ENCODE assay signal across 8 mouse cellular contexts in genomic region chr11:77800869-77801701, GRCm38 (mm10). TPM values are rescaled to one million over a fixed set of nuclear protein-coding genes. Genes with fewer than 3 reads are reported as not detected.
DNase-seq lines count a peak whose midpoint lies in the region; ATAC-seq and TF ChIP-seq lines count a peak whose summit lies in the region.

No protein-coding gene starts in this region.

- H3K9me3 ChIP-seq in midbrain, embryonic 10.5 days (replicated peaks): no peaks in the 10 kb centered on the region
- H3K9me3 ChIP-seq in midbrain, embryonic 15.5 days: no peaks in the 10 kb centered on the region
- H3K9me3 ChIP-seq in embryonic facial prominence, embryonic 13.5 days: no peaks in the 10 kb centered on the region
- no peaks in the 10 kb centered on the region for H3K9me3 ChIP-seq in heart, embryonic 13.5 days
- no peaks in the 10 kb centered on the region for H3K9me3 ChIP-seq in kidney, embryonic 14.5 days (ENCODE audit: control insufficient read depth, low read length)
- H3K9me3 ChIP-seq in lung, postnatal 0 days (ENCODE audit: low read length): no peaks in the 10 kb centered on the region

- peaks cover 30% of the 10 kb centered on the region for H3K4me1 ChIP-seq in midbrain, embryonic 10.5 days
- H3K4me1 ChIP-seq in midbrain, embryonic 15.5 days: peaks cover 11% of the 10 kb centered on the region; the same call in 1 of the 2 replicates
- H3K4me1 ChIP-seq in embryonic facial prominence, embryonic 13.5 days: peaks cover 26% of the 10 kb centered on the region
- H3K4me1 ChIP-seq in heart, embryonic 13.5 days: peaks cover 66% of the 10 kb centered on the region
- peaks cover 11% of the 10 kb centered on the region for H3K4me1 ChIP-seq in kidney, embryonic 14.5 days (ENCODE audit: control insufficient read depth, insufficient read depth, low read length)
- H3K4me1 ChIP-seq in lung, postnatal 0 days (ENCODE audit: insufficient read depth, low read depth, low read length): peaks cover 22% of the 10 kb centered on the region; the same call in 1 of the 2 replicates

- no peak overlapping the region for H3K9ac ChIP-seq in midbrain, embryonic 15.5 days
- H3K9ac ChIP-seq in embryonic facial prominence, embryonic 13.5 days: peak overlapping the region; percentile 49
- H3K9ac ChIP-seq in heart, embryonic 13.5 days: peak overlapping the region; percentile 91
- H3K9ac ChIP-seq in kidney, embryonic 14.5 days (ENCODE audit: low read depth, low read length): no peak overlapping the region; the same call in 1 of the 2 replicates
- no peak overlapping the region; the same call in 1 of the 2 replicates for H3K9ac ChIP-seq in lung, postnatal 0 days (replicated peaks; ENCODE audit: low read depth)

- peak; percentile 67; the same call in 1 of the 2 replicates for TF ChIP-seq EP300 in lung, postnatal 0 days (IDR thresholded peaks at IDR 0.05)

- no peak for DNase-seq in midbrain, embryonic 10.5 days (ENCODE audit: low spot score)
- DNase-seq in lung, postnatal 0 days (ENCODE audit: low spot score): peak; percentile 84
- peak; percentile 87 for DNase-seq in skeletal muscle tissue, adult 2 months (ENCODE audit: low read depth, low spot score)
- no peak for DNase-seq in ovary, adult 18-20 months (ENCODE audit: low spot score)

- H3K36me3 ChIP-seq in midbrain, embryonic 10.5 days: no peaks in the 10 kb centered on the region
- H3K36me3 ChIP-seq in midbrain, embryonic 15.5 days (replicated peaks): no peaks in the 10 kb centered on the region
- H3K36me3 ChIP-seq in embryonic facial prominence, embryonic 13.5 days: no peaks in the 10 kb centered on the region
- peaks cover 7% of the 10 kb centered on the region; the same call in 1 of the 2 replicates for H3K36me3 ChIP-seq in heart, embryonic 13.5 days
- no peaks in the 10 kb centered on the region for H3K36me3 ChIP-seq in kidney, embryonic 14.5 days (ENCODE audit: control insufficient read depth, insufficient read depth, low read length)
- no peaks in the 10 kb centered on the region for H3K36me3 ChIP-seq in lung, postnatal 0 days (ENCODE audit: insufficient read depth, low read length)

- TF ChIP-seq CTCF in lung, postnatal 0 days (IDR thresholded peaks at IDR 0.05): no peak

- H3K27ac ChIP-seq in midbrain, embryonic 10.5 days (replicated peaks): peak overlapping the region; percentile 46; the same call in 1 of the 2 replicates
- H3K27ac ChIP-seq in midbrain, embryonic 15.5 days: no peak overlapping the region
- peak overlapping the region; percentile 44 for H3K27ac ChIP-seq in embryonic facial prominence, embryonic 13.5 days
- H3K27ac ChIP-seq in heart, embryonic 13.5 days (replicated peaks): peak overlapping the region; percentile 100
- H3K27ac ChIP-seq in kidney, embryonic 14.5 days (ENCODE audit: low read depth, low read length): peak overlapping the region; percentile 47; the same call in 1 of the 2 replicates
- H3K27ac ChIP-seq in lung, postnatal 0 days (ENCODE audit: low read length): peak overlapping the region; percentile 45; the same call in 1 of the 2 replicates

- peak overlapping the region; percentile 18; the same call in 1 of the 2 replicates for H3K4me3 ChIP-seq in midbrain, embryonic 10.5 days
- H3K4me3 ChIP-seq in midbrain, embryonic 15.5 days: no peak overlapping the region
- peak overlapping the region; percentile 5; the same call in 1 of the 2 replicates for H3K4me3 ChIP-seq in embryonic facial prominence, embryonic 13.5 days
- peak overlapping the region; percentile 63 for H3K4me3 ChIP-seq in heart, embryonic 13.5 days
- H3K4me3 ChIP-seq in kidney, embryonic 14.5 days (ENCODE audit: low read length): peak overlapping the region; percentile 11; the same call in 1 of the 2 replicates
- H3K4me3 ChIP-seq in lung, postnatal 0 days (ENCODE audit: low read depth, low read length): no peak overlapping the region

- no peaks in the 10 kb centered on the region for H3K27me3 ChIP-seq in midbrain, embryonic 10.5 days (ENCODE audit: low read depth, poor library complexity, severe bottlenecking)
- no peaks in the 10 kb centered on the region for H3K27me3 ChIP-seq in midbrain, embryonic 15.5 days (replicated peaks)
- no peaks in the 10 kb centered on the region for H3K27me3 ChIP-seq in embryonic facial prominence, embryonic 13.5 days
- no peaks in the 10 kb centered on the region for H3K27me3 ChIP-seq in heart, embryonic 13.5 days (replicated peaks)
- H3K27me3 ChIP-seq in kidney, embryonic 14.5 days (ENCODE audit: control insufficient read depth, insufficient read depth, low read length): no peaks in the 10 kb centered on the region
- no peaks in the 10 kb centered on the region for H3K27me3 ChIP-seq in lung, postnatal 0 days (replicated peaks; ENCODE audit: insufficient read depth, low read length)

- H3K4me2 ChIP-seq in midbrain, embryonic 15.5 days: no peak overlapping the region
- peak overlapping the region; percentile 46 for H3K4me2 ChIP-seq in embryonic facial prominence, embryonic 13.5 days
- H3K4me2 ChIP-seq in heart, embryonic 13.5 days: peak overlapping the region; percentile 74
- peak overlapping the region; percentile 8; the same call in 1 of the 2 replicates for H3K4me2 ChIP-seq in kidney, embryonic 14.5 days (replicated peaks; ENCODE audit: low read depth, low read length)
- H3K4me2 ChIP-seq in lung, postnatal 0 days (replicated peaks; ENCODE audit: low read depth, low read length): peak overlapping the region; percentile 32

- ATAC-seq in midbrain, embryonic 15.5 days (replicated peaks): no peak
- ATAC-seq in embryonic facial prominence, embryonic 13.5 days (ENCODE audit: insufficient number of reproducible peaks, insufficient read depth, low FRiP score, low TSS enrichment, low read depth): peak; percentile 67; the same call in 1 of the 2 replicates
- ATAC-seq in heart, embryonic 13.5 days (ENCODE audit: extremely low read depth, insufficient number of reproducible peaks, low FRiP score, low TSS enrichment): peak; percentile 84
- ATAC-seq in kidney, embryonic 14.5 days (ENCODE audit: low FRiP score, low TSS enrichment): peak; percentile 85; the same call in 1 of the 2 replicates
- peak; percentile 94 for ATAC-seq in lung, postnatal 0 days

- 35% methylated on average over 15 of the region's 15 CpGs for WGBS in midbrain, embryonic 10.5 days
- 37% methylated on average over 15 of the region's 15 CpGs for WGBS in midbrain, embryonic 15.5 days
- 15% methylated on average over 15 of the region's 15 CpGs for WGBS in embryonic facial prominence, embryonic 13.5 days
- WGBS in heart, embryonic 13.5 days: 3% methylated on average over 15 of the region's 15 CpGs
- WGBS in kidney, embryonic 14.5 days: 24% methylated on average over 15 of the region's 15 CpGs
- 2% methylated on average over 15 of the region's 15 CpGs for WGBS in lung, postnatal 0 days

RNA-seq across cellular contexts. Expression of gene Gm10277, which starts 13.5 kb away (rescaled TPM):
- 1.4 and 1.5 TPM in 2 replicates for polyA plus RNA-seq in midbrain, embryonic 10.5 days (2016; fragmentation: Nextera tagmentation; extraction: Ambion mirVana)
- 2.3 and 3.0 TPM in 2 replicates for polyA plus RNA-seq in midbrain, embryonic 15.5 days (2015; fragmentation: Nextera tagmentation; extraction: Ambion mirVana)
- 1.8 TPM in 2 replicates for polyA plus RNA-seq in embryonic facial prominence, embryonic 13.5 days (2015; fragmentation: Nextera tagmentation; extraction: Ambion mirVana)
- 1.1 and 1.3 TPM in 2 replicates for polyA plus RNA-seq in heart, embryonic 13.5 days (2015; fragmentation: Nextera tagmentation; extraction: Ambion mirVana)
- polyA plus RNA-seq in kidney, embryonic 14.5 days (2014; fragmentation: Nextera tagmentation; extraction: Ambion mirVana): 0.92 and 1.4 TPM in 2 replicates
- polyA plus RNA-seq in lung, postnatal 0 days (2015; fragmentation: Nextera tagmentation; extraction: Ambion mirVana): 0.90 and 1.2 TPM in 2 replicates

RNA-seq across cellular contexts. Expression of gene Myo18a, which starts 38.0 kb away (rescaled TPM):
- polyA plus RNA-seq in midbrain, embryonic 10.5 days (2016; fragmentation: Nextera tagmentation; extraction: Ambion mirVana): 24.6 and 38.7 TPM in 2 replicates
- polyA plus RNA-seq in midbrain, embryonic 15.5 days (2015; fragmentation: Nextera tagmentation; extraction: Ambion mirVana): 51.9 and 58.5 TPM in 2 replicates
- polyA plus RNA-seq in embryonic facial prominence, embryonic 13.5 days (2015; fragmentation: Nextera tagmentation; extraction: Ambion mirVana): 28.4 and 34.0 TPM in 2 replicates
- polyA plus RNA-seq in heart, embryonic 13.5 days (2015; fragmentation: Nextera tagmentation; extraction: Ambion mirVana): 94.9 and 100.0 TPM in 2 replicates
- 19.1 and 21.1 TPM in 2 replicates for polyA plus RNA-seq in kidney, embryonic 14.5 days (2014; fragmentation: Nextera tagmentation; extraction: Ambion mirVana)
- 21.6 and 33.3 TPM in 2 replicates for polyA plus RNA-seq in lung, postnatal 0 days (2015; fragmentation: Nextera tagmentation; extraction: Ambion mirVana)

Comparison
In these comparisons a context has a peak if more than half of its experiments do, and no peak if none do; other contexts are left out.
1. H3K4me3 ChIP-seq: peak in midbrain, embryonic 10.5 days (single experiment), embryonic facial prominence, embryonic 13.5 days (single experiment), heart, embryonic 13.5 days (single experiment) and kidney, embryonic 14.5 days (single experiment); none in midbrain, embryonic 15.5 days (single experiment) and lung, postnatal 0 days (single experiment).
2. DNase-seq: peak in lung, postnatal 0 days (single experiment) and skeletal muscle tissue, adult 2 months (single experiment); none in midbrain, embryonic 10.5 days (single experiment) and ovary, adult 18-20 months (single experiment).
3. H3K9ac ChIP-seq: peak in embryonic facial prominence, embryonic 13.5 days (single experiment) and heart, embryonic 13.5 days (single experiment); none in midbrain, embryonic 15.5 days (single experiment), kidney, embryonic 14.5 days (single experiment) and lung, postnatal 0 days (single experiment).